Mouse (Mus musculus) hindbrain, embryonic 11.5 days (tissue): ENCODE results near the gene Mcf2l. TPM values are rescaled to one million over a fixed set of nuclear protein-coding genes. Genes with fewer than 3 reads are reported as not detected.

Experiments
- ATAC-seq: fragments of 200-750 bp; cut with Nextera tagmentation; 2 replicates; pipeline ENCODE4 v1.8.0; 2017; ENCODE audit warnings: mild to moderate bottlenecking, moderate TSS enrichment, moderate library complexity; ENCODE audit not compliant: low FRiP score
- DNase-seq: peaks from one replicate; pipeline ENCODE4 v3.0.0-alpha.2; 2015; ENCODE audit warnings: low spot score
- H3K27ac ChIP-seq: fragments of 300-500 bp; sonication (generic); 2 replicates; pipeline ENCODE4 v1.5.1; 2014; ENCODE audit warnings: mild to moderate bottlenecking, low read depth, low read length
- H3K27me3 ChIP-seq: fragments of 300-500 bp; sonication (generic); 2 replicates; pipeline ENCODE4 v1.6.1; 2014; ENCODE audit warnings: mild to moderate bottlenecking, low read length, moderate library complexity, mixed read lengths; ENCODE audit not compliant: control insufficient read depth, insufficient read depth
- H3K36me3 ChIP-seq: fragments of 300-500 bp; sonication (generic); 2 replicates; pipeline ENCODE4 v1.6.1; 2014; ENCODE audit warnings: mild to moderate bottlenecking, low read length, moderate library complexity, mixed read lengths; ENCODE audit not compliant: control insufficient read depth, insufficient read depth
- H3K4me1 ChIP-seq: fragments of 300-500 bp; sonication (generic); replicated peaks from 2 replicates; pipeline ENCODE4 v1.6.1; 2014; ENCODE audit warnings: low read length, mixed read lengths; ENCODE audit not compliant: control insufficient read depth, insufficient read depth
- H3K4me2 ChIP-seq: fragments of 300-500 bp; sonication (generic); replicated peaks from 2 replicates; pipeline ENCODE4 v1.6.1; 2014; ENCODE audit warnings: mild to moderate bottlenecking, low read depth, low read length
- H3K4me3 ChIP-seq: fragments of 300-500 bp; sonication (generic); 2 replicates; pipeline ENCODE4 v1.5.1; 2014; ENCODE audit warnings: low read depth, low read length
- H3K9ac ChIP-seq: fragments of 300-500 bp; sonication (generic); 2 replicates; pipeline ENCODE4 v1.6.1; 2014; ENCODE audit warnings: low read depth, low read length
- H3K9me3 ChIP-seq: fragments of 300-500 bp; sonication (generic); 2 replicates; pipeline ENCODE4 v1.6.1; 2016; ENCODE audit warnings: low read length; ENCODE audit not compliant: control insufficient read depth
- WGBS: fragments of 180-500 bp; shearing (Covaris S2); extraction: QIAGEN DNeasy Blood & Tissue Kit; methylation state at CpG from one replicate; pipeline ENCODE4 v1.1.7; 2014; 5-methylcytosine and 5-hydroxymethylcytosine counted together
- polyA plus RNA-seq: library from polyadenylated mRNA; unstranded; fragments of >200 nt; fragmentation: Nextera tagmentation; extraction: Ambion mirVana; gene quantifications from 2 replicates; pipeline ENCODE4 v1.2.1, GENCODE M21; 2014

The Mcf2l gene
- polyA plus RNA-seq, 1 experiment from 2014 or later: 54.4 TPM

DNA sequence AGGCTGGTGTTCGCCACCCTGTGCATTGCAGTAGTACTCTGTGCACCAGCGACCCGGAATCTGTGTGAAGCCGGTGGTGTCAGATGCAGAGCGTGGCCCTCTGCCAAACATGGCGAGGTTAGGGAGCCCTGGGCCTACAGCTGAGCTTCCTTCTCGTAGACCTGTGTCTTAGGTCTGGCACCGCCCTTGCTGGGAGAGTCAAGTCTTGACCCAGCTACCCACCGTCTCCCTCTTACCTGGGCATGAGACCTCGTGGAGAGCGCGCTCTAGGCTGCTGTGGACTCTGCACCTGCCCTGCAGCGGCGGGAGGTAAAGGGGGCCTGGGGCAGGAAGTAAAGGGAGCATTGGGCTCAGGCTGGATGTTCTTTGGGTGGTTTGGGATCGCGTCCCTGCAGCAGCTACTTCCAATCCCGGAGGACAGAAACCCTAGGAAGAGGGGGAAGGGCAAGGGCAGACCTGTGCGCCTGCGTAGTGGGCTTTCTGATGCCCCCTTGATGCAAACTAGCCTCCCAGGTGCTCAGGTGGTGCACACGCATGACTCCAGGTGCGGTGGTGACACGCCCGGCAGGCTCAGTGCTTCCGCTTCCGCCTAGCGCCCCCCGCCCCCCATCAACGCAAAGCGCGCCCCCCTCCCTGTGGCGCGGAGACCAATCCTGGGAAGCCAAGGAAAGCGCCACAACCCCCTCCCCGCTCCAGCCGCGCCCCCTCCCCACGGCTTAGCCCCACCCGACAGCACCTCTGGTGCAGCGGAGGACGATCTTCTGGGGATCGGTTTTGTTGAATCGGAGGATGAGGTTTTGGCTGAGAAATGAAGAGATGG lies 41.8 kb downstream of the Mcf2l start:
- Histone ChIP-seq H3K27ac (peak overlapping the region; percentile 33; the same call in 1 of the 2 replicates), H3K4me1 (no peaks in the 10 kb centered on the region), H3K4me2 (peak overlapping the region; percentile 87), H3K4me3 (peak overlapping the region; percentile 49), H3K9me3 (no peaks in the 10 kb centered on the region), H3K36me3 (no peaks in the 10 kb centered on the region), H3K9ac (peak overlapping the region; percentile 64), H3K27me3 (no peaks in the 10 kb centered on the region)
- ATAC-seq: peak; percentile 75; the same call in 1 of the 2 replicates
- peak; percentile 65 for DNase-seq
- 22% methylated on average over 37 of the region's 42 CpGs for whole genome bisulfite sequencing

DNA sequence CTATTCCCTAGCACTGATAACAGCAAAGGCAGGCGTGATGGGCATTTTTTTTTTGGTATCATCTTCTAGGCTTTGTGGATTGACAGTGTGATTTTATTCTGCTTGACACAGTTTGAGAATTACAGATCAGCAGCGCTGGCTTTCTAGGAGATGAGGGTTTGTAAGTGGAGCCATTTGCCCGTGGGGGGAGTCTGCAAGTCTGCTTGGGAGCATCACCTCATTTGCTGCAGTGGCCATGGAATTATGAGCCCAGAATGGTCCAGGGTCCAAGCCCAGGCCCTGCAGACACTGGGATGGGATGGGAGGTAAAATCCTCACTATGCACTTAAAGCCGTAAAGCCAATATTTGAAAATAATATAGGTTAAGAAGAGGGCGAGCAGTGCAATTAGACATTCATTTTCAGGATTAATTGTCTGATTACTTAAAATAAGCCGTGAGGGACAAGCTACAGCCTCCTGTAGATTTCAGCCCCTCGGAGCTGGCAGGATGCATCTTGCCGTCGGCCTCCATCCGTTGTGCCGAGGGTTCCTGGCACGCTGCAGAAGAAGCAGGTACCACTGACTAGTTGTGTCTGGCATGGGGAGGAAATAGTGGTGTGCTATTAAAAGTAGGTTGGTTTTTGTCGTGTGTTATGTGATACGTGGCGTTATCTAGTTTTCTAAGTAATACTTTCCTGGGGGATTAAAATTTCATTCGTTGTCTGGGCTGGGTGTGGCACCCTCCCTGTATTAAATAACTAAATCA lies 42.7 kb downstream of the Mcf2l start:
- 73% methylated on average over 16 of the region's 16 CpGs for WGBS
- ATAC-seq (no peak), DNase-seq (no peak)
- H3K36me3 ChIP-seq: no peaks in the 10 kb centered on the region
- peak overlapping the region; percentile 87 for H3K4me2 ChIP-seq
- H3K4me1 ChIP-seq: no peaks in the 10 kb centered on the region
- H3K4me3 ChIP-seq: peak overlapping the region; percentile 49
- H3K27me3 ChIP-seq: no peaks in the 10 kb centered on the region
- H3K27ac ChIP-seq: no peak overlapping the region
- H3K9ac ChIP-seq: peak overlapping the region; percentile 64
- no peaks in the 10 kb centered on the region for H3K9me3 ChIP-seq

DNA sequence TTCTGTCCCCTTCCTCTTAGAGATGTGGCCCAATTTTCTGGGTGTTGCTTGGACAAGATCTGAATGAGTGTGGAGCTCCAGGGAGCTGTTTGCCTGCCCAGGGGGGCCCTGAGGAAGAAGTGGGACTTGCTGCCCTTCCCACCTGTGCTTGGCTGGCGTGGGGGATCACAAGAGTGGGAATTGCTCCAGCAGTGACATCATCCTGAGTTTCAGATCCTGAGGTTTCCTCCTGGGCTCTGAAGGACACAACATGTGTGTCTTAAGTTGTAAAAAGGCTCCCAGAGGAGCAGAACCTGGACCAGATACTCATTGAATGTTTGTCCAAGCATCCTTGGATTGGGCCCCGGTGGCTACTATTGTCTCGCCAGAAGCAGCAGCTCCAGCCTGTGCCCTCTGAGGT lies 43.4 kb downstream of the Mcf2l start:
- H3K4me3 ChIP-seq: peak overlapping the region; percentile 49
- no peak for ATAC-seq
- H3K36me3 ChIP-seq: no peaks in the 10 kb centered on the region
- H3K9ac ChIP-seq: no peak overlapping the region
- no peak overlapping the region; the same call in 1 of the 2 replicates for H3K4me2 ChIP-seq
- 90% methylated on average over 3 of the region's 3 CpGs for WGBS
- no peaks in the 10 kb centered on the region for H3K9me3 ChIP-seq
- no peak for DNase-seq
- H3K27ac ChIP-seq: no peak overlapping the region
- no peaks in the 10 kb centered on the region for H3K4me1 ChIP-seq
- H3K27me3 ChIP-seq: no peaks in the 10 kb centered on the region

DNA sequence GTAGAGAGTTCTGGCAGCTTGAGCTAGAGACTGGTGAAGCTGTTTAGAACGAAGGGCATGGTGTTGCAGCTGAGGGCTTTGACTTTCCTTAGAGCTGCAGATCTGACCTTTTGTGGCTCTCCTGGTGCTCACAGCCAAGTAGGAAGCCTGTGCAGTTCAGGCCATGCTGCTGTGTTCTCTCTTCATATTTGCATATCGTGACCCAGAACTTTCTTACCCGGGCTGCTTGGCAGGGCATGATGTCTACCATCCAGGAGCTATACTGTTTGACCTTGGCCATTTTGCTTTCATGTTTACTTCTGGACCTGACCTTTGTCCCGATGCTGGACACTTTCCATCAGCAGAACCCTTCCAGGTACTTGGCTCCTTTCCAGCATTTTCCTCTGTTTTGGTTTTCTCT lies 44.2 kb downstream of the Mcf2l start:
- Histone ChIP-seq H3K4me2 (no peak overlapping the region), H3K27ac (no peak overlapping the region), H3K27me3 (no peaks in the 10 kb centered on the region), H3K4me3 (no peak overlapping the region), H3K9ac (no peak overlapping the region), H3K9me3 (no peaks in the 10 kb centered on the region), H3K4me1 (no peaks in the 10 kb centered on the region), H3K36me3 (no peaks in the 10 kb centered on the region)
- DNase-seq: no peak
- 91% methylated on average over 4 of the region's 4 CpGs for WGBS
- no peak for ATAC-seq

DNA sequence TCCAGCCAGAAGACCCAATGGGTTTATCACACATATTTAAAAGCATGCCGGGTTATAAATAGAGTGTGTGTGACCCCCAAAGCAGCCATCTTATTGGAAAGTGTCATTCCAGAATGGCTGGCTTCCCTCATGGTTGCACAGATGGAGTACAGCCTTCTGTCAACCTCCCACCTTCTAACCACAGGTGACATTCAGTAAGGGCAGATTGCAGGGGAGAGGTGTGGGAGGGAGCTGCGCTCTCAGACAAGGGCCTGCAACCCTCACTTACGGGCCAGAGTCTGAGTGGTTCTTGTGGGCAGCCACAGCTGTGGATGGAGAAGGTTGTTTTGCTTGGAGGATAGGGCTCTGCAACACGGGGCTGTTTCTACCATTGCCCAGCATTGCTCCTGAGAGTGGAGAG lies 47.0 kb downstream of the Mcf2l start:
- Histone ChIP-seq H3K4me2 (no peak overlapping the region), H3K36me3 (no peaks in the 10 kb centered on the region), H3K27me3 (no peaks in the 10 kb centered on the region), H3K4me3 (no peak overlapping the region), H3K9ac (no peak overlapping the region), H3K4me1 (no peaks in the 10 kb centered on the region), H3K27ac (no peak overlapping the region), H3K9me3 (no peaks in the 10 kb centered on the region)
- ATAC-seq (no peak), DNase-seq (no peak)
- 84% methylated on average over 4 of the region's 4 CpGs for WGBS

DNA sequence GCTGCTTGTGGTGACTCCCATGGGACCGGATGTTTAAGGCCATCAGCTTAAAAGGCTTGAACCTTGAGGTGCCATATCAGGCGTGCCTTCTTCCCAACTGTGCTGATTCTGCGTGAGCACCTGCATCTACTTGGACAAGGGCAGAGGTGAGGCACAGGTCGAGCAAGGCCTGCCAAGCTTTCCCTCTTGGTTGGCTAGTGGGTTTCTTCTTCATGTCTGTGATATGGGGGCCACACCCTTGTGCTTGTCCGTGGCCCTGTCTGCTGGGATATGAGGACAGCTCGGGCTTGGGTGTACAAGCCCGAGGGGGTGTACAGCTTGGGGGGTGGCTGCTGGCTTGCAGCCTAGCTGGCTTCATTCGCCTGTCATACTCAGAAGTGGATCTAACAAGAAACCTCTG lies 51.4 kb downstream of the Mcf2l start:
- ATAC-seq: no peak
- Histone ChIP-seq H3K9ac (no peak overlapping the region), H3K36me3 (no peaks in the 10 kb centered on the region), H3K4me3 (no peak overlapping the region), H3K9me3 (no peaks in the 10 kb centered on the region), H3K4me2 (no peak overlapping the region), H3K4me1 (no peaks in the 10 kb centered on the region; the same call in 1 of the 2 replicates), H3K27ac (no peak overlapping the region), H3K27me3 (no peaks in the 10 kb centered on the region)
- no peak for DNase-seq
- 85% methylated on average over 8 of the region's 8 CpGs for WGBS

DNA sequence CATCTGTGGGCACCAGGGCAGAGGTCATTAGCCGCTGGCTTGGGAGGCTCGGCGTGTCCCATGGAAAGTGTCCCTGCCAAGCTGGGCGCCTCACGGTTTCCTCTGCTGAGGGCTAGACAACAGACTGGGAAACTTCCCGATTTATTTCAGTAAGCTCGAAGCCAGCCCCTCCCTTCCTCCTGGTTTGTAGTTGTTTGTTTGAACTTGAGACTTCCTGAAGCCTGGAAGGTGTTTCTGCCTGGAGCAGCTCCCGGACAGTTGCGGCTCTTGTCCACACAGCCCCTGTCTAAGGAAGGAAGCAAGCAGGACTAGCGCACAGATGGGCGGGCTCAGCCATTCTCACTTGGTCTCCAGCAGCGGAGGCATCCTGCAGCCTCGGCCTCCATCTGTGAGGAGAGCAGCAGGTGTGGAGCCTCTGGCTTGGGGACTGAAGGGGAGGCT lies 52.4 kb downstream of the Mcf2l start:
- H3K27ac ChIP-seq: no peak overlapping the region
- 64% methylated on average over 13 of the region's 13 CpGs for WGBS
- H3K4me3 ChIP-seq: no peak overlapping the region
- ATAC-seq (no peak), DNase-seq (no peak)
- H3K36me3 ChIP-seq: no peaks in the 10 kb centered on the region
- no peak overlapping the region for H3K4me2 ChIP-seq
- no peaks in the 10 kb centered on the region for H3K27me3 ChIP-seq
- no peaks in the 10 kb centered on the region for H3K9me3 ChIP-seq
- no peak overlapping the region for H3K9ac ChIP-seq
- H3K4me1 ChIP-seq: no peaks in the 10 kb centered on the region; the same call in 1 of the 2 replicates

DNA sequence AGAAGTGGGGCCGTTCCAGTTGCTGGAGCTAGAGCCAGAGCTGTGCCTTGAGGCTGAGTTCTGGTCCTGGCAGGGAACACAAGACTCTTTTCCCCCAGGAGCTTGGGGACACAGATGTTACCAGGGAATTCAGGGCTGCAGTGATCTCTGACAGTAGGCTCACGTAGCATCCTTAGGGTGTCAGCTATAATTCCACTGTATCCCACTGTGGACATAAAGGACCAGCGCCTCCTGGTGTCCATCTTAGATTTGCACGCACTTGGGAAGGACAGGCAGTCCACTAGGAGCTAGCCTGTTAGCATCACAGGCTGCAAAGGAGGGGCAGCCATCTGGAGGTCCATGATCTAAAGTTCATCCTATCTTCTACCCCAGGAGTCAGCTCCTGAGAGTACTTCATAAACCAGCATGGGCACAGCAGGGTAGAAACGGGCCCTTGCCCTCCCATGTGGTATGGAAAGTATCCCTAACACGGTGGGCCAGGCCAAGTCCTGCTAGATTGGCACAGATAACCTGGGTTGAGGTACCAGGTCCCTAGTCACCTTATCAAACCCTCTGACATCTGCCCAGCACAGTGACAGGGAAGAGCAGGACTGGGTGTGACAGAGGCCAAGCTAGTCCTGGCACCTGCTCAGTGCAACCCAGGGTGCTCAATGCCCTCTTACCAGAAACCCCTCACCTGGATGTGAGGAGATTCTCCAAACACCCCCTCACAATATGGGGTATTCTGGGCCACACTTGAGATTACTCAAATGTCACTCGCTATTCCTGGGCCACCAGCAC lies 53.8 kb downstream of the Mcf2l start:
- Histone ChIP-seq H3K9me3 (no peaks in the 10 kb centered on the region), H3K4me2 (no peak overlapping the region), H3K4me3 (no peak overlapping the region), H3K27me3 (no peaks in the 10 kb centered on the region), H3K4me1 (no peaks in the 10 kb centered on the region; the same call in 1 of the 2 replicates), H3K27ac (no peak overlapping the region), H3K36me3 (no peaks in the 10 kb centered on the region), H3K9ac (no peak overlapping the region)
- WGBS: 59% methylated on average over 7 of the region's 7 CpGs
- ATAC-seq (0 out of 2 replicates have a peak, but pooled peaks have one; percentile 48), DNase-seq (peak; percentile 84)
